8 mouse cellular contexts compared by ENCODE assay signal in the genomic region with DNA sequence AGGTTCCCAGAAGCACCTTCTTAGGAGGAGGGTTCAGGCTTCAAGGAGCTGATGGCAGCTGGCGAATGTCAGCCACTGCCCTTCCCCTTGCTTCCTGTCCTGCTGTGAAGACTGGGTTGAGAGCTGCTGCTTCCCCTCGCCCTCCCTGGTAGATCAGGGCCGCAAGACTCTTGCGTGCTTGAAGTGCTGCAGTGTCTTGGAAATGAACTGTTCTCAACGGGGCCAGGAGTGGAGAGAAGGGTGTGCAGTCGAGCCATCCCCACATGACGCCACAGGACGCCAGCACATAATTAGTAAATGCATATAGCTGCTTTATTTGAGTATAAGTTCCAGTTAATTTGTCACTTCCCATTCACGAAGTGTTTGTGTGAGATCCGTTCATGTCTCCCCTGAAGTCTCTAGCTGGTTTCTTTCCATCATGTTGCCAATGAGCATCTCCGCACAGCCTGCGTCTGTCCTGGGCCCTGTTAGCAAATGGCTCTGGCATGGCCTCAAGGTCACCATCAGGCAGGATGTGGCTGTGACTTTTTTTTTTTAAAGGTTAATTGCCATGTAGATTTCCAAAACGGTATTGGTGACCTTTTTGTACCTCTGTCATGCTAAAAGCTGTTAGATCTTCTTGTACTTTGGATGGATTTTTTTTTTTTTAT. TPM values are rescaled to one million over a fixed set of nuclear protein-coding genes. Genes with fewer than 3 reads are reported as not detected.
DNase-seq lines count a peak whose midpoint lies in the region; ATAC-seq lines count a peak whose summit lies in the region.
"Had no signal": no experiment of that assay in that cellular context is flagged by ENCODE, and none has a peak within 500 bp of the region (broad histone marks: within the 10 kb centered on the region; RNA-seq: fewer than 3 reads in every experiment).

No protein-coding gene starts in this region.

- no peak overlapping the region for H3K9ac ChIP-seq in midbrain, embryonic 14.5 days (replicated peaks; ENCODE audit: low read length)
- H3K9ac ChIP-seq: embryonic facial prominence, embryonic 13.5 days had no signal

- no peak overlapping the region for H3K4me3 ChIP-seq in midbrain, embryonic 14.5 days (replicated peaks; ENCODE audit: low read depth, low read length)
- H3K4me3 ChIP-seq: embryonic facial prominence, embryonic 13.5 days had no signal

- H3K36me3 ChIP-seq in midbrain, embryonic 14.5 days (ENCODE audit: control insufficient read depth, insufficient read depth, low read length) = no peaks in the 10 kb centered on the region
- H3K36me3 ChIP-seq: embryonic facial prominence, embryonic 13.5 days had no signal

- no peak overlapping the region; the same call in 1 of the 2 replicates for H3K27ac ChIP-seq in midbrain, embryonic 14.5 days (replicated peaks; ENCODE audit: low read depth, low read length)
- H3K27ac ChIP-seq: embryonic facial prominence, embryonic 13.5 days had no signal

- peak; percentile 27 to 34 for DNase-seq in thymus, adult 18-20 months
- no peak for DNase-seq in thymus, postnatal 0 days (ENCODE audit: low spot score)
- peak; percentile 45 for DNase-seq in embryo, embryonic 11 days
- peak; percentile 70 for DNase-seq in kidney, postnatal 10 days
- peak; percentile 31 for DNase-seq in midbrain, embryonic 14.5 days
- DNase-seq in ovary, adult 18-20 months (ENCODE audit: low spot score) = no peak

- peak overlapping the region; percentile 6; the same call in 1 of the 2 replicates for H3K4me2 ChIP-seq in midbrain, embryonic 14.5 days (ENCODE audit: low read length)
- H3K4me2 ChIP-seq: embryonic facial prominence, embryonic 13.5 days had no signal

- peaks cover 6% of the 10 kb centered on the region for H3K4me1 ChIP-seq in midbrain, embryonic 14.5 days (ENCODE audit: control insufficient read depth, insufficient read depth, low read length)

- no peaks in the 10 kb centered on the region for H3K27me3 ChIP-seq in midbrain, embryonic 14.5 days (ENCODE audit: control insufficient read depth, insufficient read depth, low read length)
- H3K27me3 ChIP-seq: embryonic facial prominence, embryonic 13.5 days had no signal

- ATAC-seq in midbrain, embryonic 14.5 days (ENCODE audit: low FRiP score, low TSS enrichment) = no peak
- no peak for ATAC-seq in erythroid progenitor cell, adult 5-6 weeks (replicated peaks; ENCODE audit: low FRiP score, poor library complexity, severe bottlenecking)

- no peaks in the 10 kb centered on the region for H3K9me3 ChIP-seq in midbrain, embryonic 14.5 days (ENCODE audit: control insufficient read depth, low read length)
- H3K9me3 ChIP-seq: embryonic facial prominence, embryonic 13.5 days had no signal

- 37% methylated on average over 13 of the region's 13 CpGs for WGBS in midbrain, embryonic 14.5 days

RNA-seq across cellular contexts. Expression of a gene that starts 9.1 kb away (rescaled TPM):
- polyA plus RNA-seq in thymus, postnatal 0 days (2015; fragmentation: Nextera tagmentation; extraction: Ambion mirVana) = 4.3 and 5.3 TPM in 2 replicates
- 52.5 and 58.9 TPM in 2 replicates for polyA plus RNA-seq in midbrain, embryonic 14.5 days (2014; fragmentation: Nextera tagmentation; extraction: Ambion mirVana)
- not detected in 2 replicates for total RNA-seq in erythroid progenitor cell, adult 5-6 weeks (2015; ENCODE audit: low replicate concordance)
- total RNA-seq in erythroid progenitor cell, adult 5-6 weeks (2017; ENCODE audit: low replicate concordance) = not detected in 2 replicates

Comparison
In these comparisons a context has a peak if more than half of its experiments do, and no peak if none do; other contexts are left out.
1. DNase-seq: peak in thymus, adult 18-20 months (2 of 2), embryo, embryonic 11 days (single experiment), kidney, postnatal 10 days (single experiment) and midbrain, embryonic 14.5 days (single experiment); none in thymus, postnatal 0 days (single experiment) and ovary, adult 18-20 months (single experiment).